Mouse (Mus musculus) inflammation-experienced regulatory T-cells, adult 16 weeks (primary cell): Measurements from ENCODE around the gene Acr. TPM values are rescaled to one million over a fixed set of nuclear protein-coding genes. Genes with fewer than 3 reads are reported as not detected.

Experiments used
- polyA plus RNA-seq: library from polyadenylated mRNA; unstranded; fragments of 100-300 nt; shearing (Covaris generic); gene quantifications from one replicate; pipeline ENCODE4 v1.2.1, GENCODE M21; 2017

Acr gene
- polyA plus RNA-seq: not detected

GRCm38 (mm10) chr15:89568114-89568513 lies at the start of gene Acr:
Gene Acr (plus strand): TSS chr15:89568326.

GRCm38 (mm10) chr15:89591723-89592455 lies 23.8 kb downstream of the Acr start, which contains the start of gene Rabl2:
Gene Rabl2 (minus strand): TSS chr15:89591923.

Other genes with a start within 250 kb of the Acr start
- gene Adm2, start 245.6 kb upstream of the Acr start, polyA plus RNA-seq: not detected
- not detected for gene Miox, start 233.9 kb upstream of the Acr start, polyA plus RNA-seq
- 77.8 TPM for gene Lmf2, start 212.7 kb upstream of the Acr start, polyA plus RNA-seq
- gene Ncaph2, start 212.6 kb upstream of the Acr start, polyA plus RNA-seq: 198 TPM
- gene Sco2, start 194.5 kb upstream of the Acr start, polyA plus RNA-seq: 6.4 TPM
- 1.0 TPM for gene Tymp, start 191.3 kb upstream of the Acr start, polyA plus RNA-seq
- 1.1 TPM for gene Odf3b, start 189.0 kb upstream of the Acr start, polyA plus RNA-seq
- 0.29 TPM for gene Klhdc7b, start 183.4 kb upstream of the Acr start, polyA plus RNA-seq
- not detected for gene Syce3, start 157.8 kb upstream of the Acr start, polyA plus RNA-seq
- 0.49 TPM for gene Cpt1b, start 142.5 kb upstream of the Acr start, polyA plus RNA-seq
- gene C730034F03Rik, start 138.7 kb upstream of the Acr start, polyA plus RNA-seq: 6.1 TPM
- gene Gm44502, start 138.6 kb upstream of the Acr start, polyA plus RNA-seq: not detected
- gene Chkb, start 138.4 kb upstream of the Acr start, polyA plus RNA-seq: 111 TPM
- gene Mapk8ip2, start 114.4 kb upstream of the Acr start, polyA plus RNA-seq: 0.05 TPM
- 29.5 TPM for gene Arsa, start 90.9 kb upstream of the Acr start, polyA plus RNA-seq
- gene Shank3, start 68.7 kb upstream of the Acr start, polyA plus RNA-seq: not detected
- 3.0 TPM for gene Rabl2, start 23.6 kb downstream of the Acr start, polyA plus RNA-seq